In the genomic region with DNA sequence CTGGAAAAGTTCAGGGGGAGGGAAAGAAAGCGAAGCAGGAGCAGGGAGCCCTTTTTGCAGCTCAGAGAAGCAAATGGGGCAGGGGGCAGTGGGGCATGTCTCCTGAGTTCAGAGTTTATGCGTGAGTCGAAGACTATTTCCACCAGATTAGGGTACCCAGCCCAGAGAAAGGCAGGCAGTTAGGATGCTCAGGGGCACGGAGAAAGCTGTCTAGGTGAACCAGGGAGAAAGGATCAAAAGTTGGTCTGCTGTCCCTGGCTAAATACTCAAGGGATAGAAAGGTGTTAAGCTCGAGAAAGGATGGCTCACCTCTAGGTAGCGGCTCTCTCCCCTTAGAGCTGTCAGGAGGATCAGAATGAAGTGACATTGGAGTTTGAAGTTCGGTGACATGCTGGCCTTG, we compare ENCODE assay signal across 11 mouse cellular contexts. TPM values are rescaled to one million over a fixed set of nuclear protein-coding genes. Genes with fewer than 3 reads are reported as not detected.
DNase-seq lines count a peak whose midpoint lies in the region; ATAC-seq and TF ChIP-seq lines count a peak whose summit lies in the region.
"Had no signal": no experiment of that assay in that cellular context is flagged by ENCODE, and none has a peak within 500 bp of the region (broad histone marks: within the 10 kb centered on the region; RNA-seq: fewer than 3 reads in every experiment).

No protein-coding gene starts in this region.

- TF ChIP-seq CTCF in midbrain, postnatal 0 days (IDR thresholded peaks at IDR 0.05) = no peak

- peaks cover 32% of the 10 kb centered on the region for H3K27me3 ChIP-seq in heart, embryonic 14.5 days (ENCODE audit: control insufficient read depth, insufficient read depth, low read length)
- H3K27me3 ChIP-seq in embryonic facial prominence, embryonic 13.5 days = peaks cover 55% of the 10 kb centered on the region
- peaks cover 37% of the 10 kb centered on the region for H3K27me3 ChIP-seq in intestine, embryonic 14.5 days (replicated peaks; ENCODE audit: control insufficient read depth, insufficient read depth, low read length)
- H3K27me3 ChIP-seq in midbrain, postnatal 0 days (ENCODE audit: insufficient read depth, low read length) = no peaks in the 10 kb centered on the region

- no peak for ATAC-seq in heart, embryonic 14.5 days (ENCODE audit: insufficient number of reproducible peaks, insufficient read depth, low FRiP score, low read depth)
- ATAC-seq in embryonic facial prominence, embryonic 13.5 days (ENCODE audit: insufficient number of reproducible peaks, insufficient read depth, low FRiP score, low TSS enrichment, low read depth) = no peak
- ATAC-seq in intestine, embryonic 14.5 days (replicated peaks; ENCODE audit: low FRiP score, low TSS enrichment, low read depth) = no peak
- no peak for ATAC-seq in midbrain, postnatal 0 days (ENCODE audit: low FRiP score)

- peak overlapping the region; percentile 86 for H3K4me2 ChIP-seq in heart, embryonic 14.5 days (ENCODE audit: low read length)
- H3K4me2 ChIP-seq in embryonic facial prominence, embryonic 13.5 days = peak overlapping the region; percentile 77
- peak overlapping the region; percentile 69 for H3K4me2 ChIP-seq in intestine, embryonic 14.5 days (ENCODE audit: low read length)
- peak overlapping the region; percentile 94 for H3K4me2 ChIP-seq in midbrain, postnatal 0 days (ENCODE audit: low read depth, low read length, poor library complexity, severe bottlenecking)

- no peaks in the 10 kb centered on the region for H3K9me3 ChIP-seq in heart, embryonic 14.5 days (ENCODE audit: control insufficient read depth, low read length)
- no peaks in the 10 kb centered on the region for H3K9me3 ChIP-seq in embryonic facial prominence, embryonic 13.5 days
- H3K9me3 ChIP-seq in intestine, embryonic 14.5 days (ENCODE audit: control insufficient read depth, low read length) = no peaks in the 10 kb centered on the region
- no peaks in the 10 kb centered on the region for H3K9me3 ChIP-seq in midbrain, postnatal 0 days (ENCODE audit: low read length)

- H3K4me1 ChIP-seq in heart, embryonic 14.5 days (ENCODE audit: control insufficient read depth in 2 of 2, insufficient read depth in 2 of 2, low read length in 2 of 2) = peaks cover 3 to 6% of the 10 kb centered on the region in 2 experiments; a peak in 3 of 4 replicates
- peaks cover 14% of the 10 kb centered on the region for H3K4me1 ChIP-seq in embryonic facial prominence, embryonic 13.5 days
- no peaks in the 10 kb centered on the region; the same call in 1 of the 2 replicates for H3K4me1 ChIP-seq in intestine, embryonic 14.5 days (replicated peaks; ENCODE audit: control insufficient read depth, insufficient read depth, low read length)
- 0 out of 2 replicates have a peak, but pooled peaks cover 3% of the 10 kb centered on the region for H3K4me1 ChIP-seq in midbrain, postnatal 0 days (ENCODE audit: insufficient read depth, low read length)

- 13% methylated on average over 7 of the region's 7 CpGs for WGBS in heart, embryonic 14.5 days
- 10% methylated on average over 7 of the region's 7 CpGs for WGBS in embryonic facial prominence, embryonic 13.5 days
- WGBS in intestine, embryonic 14.5 days = 20% methylated on average over 7 of the region's 7 CpGs
- 15% methylated on average over 7 of the region's 7 CpGs for WGBS in midbrain, postnatal 0 days

- H3K36me3 ChIP-seq in heart, embryonic 14.5 days (ENCODE audit: control insufficient read depth, insufficient read depth, low read length) = no peaks in the 10 kb centered on the region
- H3K36me3 ChIP-seq in embryonic facial prominence, embryonic 13.5 days = no peaks in the 10 kb centered on the region
- H3K36me3 ChIP-seq in intestine, embryonic 14.5 days (ENCODE audit: control insufficient read depth, insufficient read depth, low read length) = no peaks in the 10 kb centered on the region
- no peaks in the 10 kb centered on the region for H3K36me3 ChIP-seq in midbrain, postnatal 0 days (ENCODE audit: insufficient read depth, low read length)

- intact Hi-C loops in heart, postnatal 25 days (cut with DNase I) = no loop called here

- H3K27ac ChIP-seq in heart, embryonic 14.5 days (replicated peaks in 1 of 2; ENCODE audit: control insufficient read depth in 1 of 2, insufficient read depth in 1 of 2, low read depth in 2 of 2, low read length in 2 of 2) = no peak overlapping the region
- H3K27ac ChIP-seq in embryonic facial prominence, embryonic 13.5 days = no peak overlapping the region
- no peak overlapping the region for H3K27ac ChIP-seq in intestine, embryonic 14.5 days (ENCODE audit: low read depth)
- no peak overlapping the region for H3K27ac ChIP-seq in midbrain, postnatal 0 days (ENCODE audit: low read depth, low read length)

- peak overlapping the region; percentile 49; the same call in 1 of the 2 replicates for H3K9ac ChIP-seq in heart, embryonic 14.5 days (ENCODE audit: low read length)
- H3K9ac ChIP-seq in embryonic facial prominence, embryonic 13.5 days = no peak overlapping the region
- H3K9ac ChIP-seq in intestine, embryonic 14.5 days (ENCODE audit: low read length) = no peak overlapping the region
- peak overlapping the region; percentile 51; the same call in 1 of the 2 replicates for H3K9ac ChIP-seq in midbrain, postnatal 0 days (replicated peaks; ENCODE audit: low read length, poor library complexity, severe bottlenecking)

- H3K4me3 ChIP-seq in heart, embryonic 14.5 days (ENCODE audit: control insufficient read depth in 1 of 2, insufficient read depth in 1 of 2, low read depth in 1 of 2, low read length in 2 of 2) = peak overlapping the region; percentile 41 to 44; a peak in 3 of 4 replicates
- peak overlapping the region; percentile 43 for H3K4me3 ChIP-seq in embryonic facial prominence, embryonic 13.5 days
- H3K4me3 ChIP-seq in intestine, embryonic 14.5 days (ENCODE audit: low read depth, low read length) = 0 out of 2 replicates have a peak overlapping the region, but pooled peaks have one; percentile 42
- peak overlapping the region; percentile 50 for H3K4me3 ChIP-seq in midbrain, postnatal 0 days (ENCODE audit: low read depth, low read length)

- no peak for DNase-seq in heart, postnatal 25 days (ENCODE audit: low spot score)
- no peak for DNase-seq in intestine, embryonic 14.5 days (ENCODE audit: low spot score)
- no peak for DNase-seq in midbrain, postnatal 0 days (ENCODE audit: low spot score)
- no peak for DNase-seq in cerebellum, postnatal 10 days
- no peak for DNase-seq in right cerebral cortex, postnatal 10 days (ENCODE audit: low spot score in 2 of 2)
- DNase-seq in layer of hippocampus, adult 9-11 months = no peak
- DNase-seq: cerebellum, adult 9-11 months; gastrocnemius, postnatal 36 days had no signal

RNA-seq across cellular contexts. Expression of gene Crhbp, which starts 0.4 kb away (rescaled TPM):
- polyA plus RNA-seq in heart, embryonic 14.5 days (2014; fragmentation: Nextera tagmentation; extraction: Ambion mirVana) = not detected in 2 replicates
- not detected for total RNA-seq in heart, postnatal 25 days (2021)
- polyA plus RNA-seq in embryonic facial prominence, embryonic 13.5 days (2015; fragmentation: Nextera tagmentation; extraction: Ambion mirVana) = 0.11 and 0.25 TPM in 2 replicates
- 0.16 and 0.24 TPM in 2 replicates for polyA plus RNA-seq in intestine, embryonic 14.5 days (2014; fragmentation: Nextera tagmentation; extraction: Ambion mirVana)
- total RNA-seq in midbrain, postnatal 0 days (2014; rRNA removed) = 3.7 and 7.7 TPM in 2 replicates
- polyA plus RNA-seq in midbrain, postnatal 0 days (2015; fragmentation: Nextera tagmentation; extraction: Ambion mirVana) = 5.2 and 6.7 TPM in 2 replicates
- total RNA-seq: gastrocnemius, postnatal 36 days had no signal

RNA-seq across cellular contexts. Expression of gene S100z, which starts 34.2 kb away (rescaled TPM):
- polyA plus RNA-seq in heart, embryonic 14.5 days (2014; fragmentation: Nextera tagmentation; extraction: Ambion mirVana) = not detected in 2 replicates
- total RNA-seq in heart, postnatal 25 days (2021) = not detected
- polyA plus RNA-seq in embryonic facial prominence, embryonic 13.5 days (2015; fragmentation: Nextera tagmentation; extraction: Ambion mirVana) = 3.6 and 4.0 TPM in 2 replicates
- not detected in 2 replicates for polyA plus RNA-seq in intestine, embryonic 14.5 days (2014; fragmentation: Nextera tagmentation; extraction: Ambion mirVana)
- not detected in 2 replicates for total RNA-seq in midbrain, postnatal 0 days (2014; rRNA removed)
- polyA plus RNA-seq in midbrain, postnatal 0 days (2015; fragmentation: Nextera tagmentation; extraction: Ambion mirVana) = not detected in 2 replicates
- total RNA-seq: layer of hippocampus, postnatal 25 days had no signal

Comparison
In these comparisons a context has a peak if more than half of its experiments do, and no peak if none do; other contexts are left out.
1. H3K9ac ChIP-seq: peak in heart, embryonic 14.5 days (single experiment) and midbrain, postnatal 0 days (single experiment); none in embryonic facial prominence, embryonic 13.5 days (single experiment) and intestine, embryonic 14.5 days (single experiment).
2. Peak in every context shown above with its lines, with median percentiles within 50 percentile points of each other: H3K4me2 ChIP-seq and H3K4me3 ChIP-seq.